Mouse (Mus musculus) liver, adult (tissue): ENCODE measurements at regions not wholly inside any gene's neighbourhood (a gene's known extent, or its start where the extent isn't known, plus 50 kb on each side); places are given as distances from the start of the nearest gene placed in this dataset.

Experiments
- GATA4 ChIP-seq: IDR thresholded peaks from 2 replicates; pipeline ENCODE4 v1.6.1; 2014; ENCODE audit warnings: mild to moderate bottlenecking, low read length; ENCODE audit not compliant: insufficient replicate concordance

DNA sequence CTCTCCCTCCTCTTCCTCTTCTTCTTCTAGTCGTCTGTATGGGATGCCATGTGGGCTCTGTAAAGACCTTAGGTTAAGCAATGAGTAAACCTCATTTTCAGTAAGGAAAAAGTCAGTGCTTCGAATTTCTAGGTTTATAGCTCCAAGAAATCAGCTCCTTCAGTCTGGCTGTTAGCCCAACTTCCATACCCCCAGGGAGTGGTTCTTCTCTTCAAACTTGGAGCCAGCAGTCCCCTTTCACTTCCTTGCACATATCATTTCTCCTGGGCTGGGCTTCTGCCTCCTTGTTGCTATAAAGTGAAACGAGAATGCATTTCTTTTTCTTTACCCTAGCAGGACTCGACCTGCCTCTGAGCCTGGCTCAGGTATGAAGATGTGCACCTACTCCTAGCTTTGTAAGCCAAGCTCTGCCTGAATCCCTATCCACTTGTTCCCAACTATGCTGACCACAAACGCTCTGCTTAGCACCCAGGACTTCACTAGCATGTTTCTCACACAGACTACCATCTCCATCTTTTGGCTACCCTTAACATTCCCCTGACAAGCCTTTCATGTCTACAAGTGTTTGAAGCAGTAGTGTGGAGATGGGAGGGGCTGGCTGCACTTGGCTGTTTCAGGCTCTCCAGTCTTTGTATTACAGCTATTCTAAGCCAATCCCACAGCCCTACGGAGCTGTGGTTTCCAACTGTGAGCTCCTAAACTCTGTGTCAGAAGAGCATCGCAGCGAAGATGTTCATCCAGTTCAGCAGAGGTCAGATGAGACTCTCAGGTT is 243.8 kb upstream of the Tprg start:
- TF ChIP-seq GATA4, result no peak

DNA sequence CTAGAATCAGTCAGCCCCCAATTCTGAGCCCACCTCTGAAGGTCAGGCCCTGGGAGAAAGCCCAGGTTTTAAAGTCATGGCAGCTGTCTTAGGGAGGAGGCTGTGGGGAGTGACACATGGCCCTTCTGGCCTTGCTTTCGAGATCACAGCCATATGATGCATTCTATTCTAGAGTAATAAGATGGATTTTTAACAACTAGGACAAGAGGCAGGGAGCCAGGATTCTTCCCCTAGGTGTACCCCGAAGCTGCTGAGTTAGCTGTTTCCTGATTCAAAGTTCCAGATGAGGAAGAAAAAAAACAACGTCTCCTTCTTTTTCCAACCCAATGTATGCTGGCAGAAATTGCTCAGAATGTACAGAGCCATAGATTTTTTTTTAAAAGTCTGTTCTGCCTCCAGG is 242.0 kb upstream of the Tprg start:
- TF ChIP-seq GATA4, result no peak

DNA sequence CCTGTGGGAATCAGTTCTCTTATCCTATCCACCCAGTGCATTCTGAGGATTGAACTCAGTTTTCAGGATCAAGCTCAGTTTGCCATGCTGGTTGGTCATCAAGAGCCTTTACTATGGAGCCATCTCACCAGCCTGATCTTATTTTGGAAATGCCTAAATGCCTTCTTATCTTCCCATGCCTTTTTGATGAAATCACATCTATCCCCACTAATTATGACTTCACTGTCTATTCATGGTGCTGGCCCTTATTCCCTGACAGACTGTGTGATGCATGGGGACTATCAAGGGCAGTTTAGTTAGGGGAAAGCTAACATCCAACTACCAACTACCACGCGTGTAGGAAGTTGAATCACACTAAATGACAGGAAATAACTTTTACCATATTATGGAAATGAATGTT is 238.9 kb upstream of the Tprg start:
- no peak for TF ChIP-seq GATA4

DNA sequence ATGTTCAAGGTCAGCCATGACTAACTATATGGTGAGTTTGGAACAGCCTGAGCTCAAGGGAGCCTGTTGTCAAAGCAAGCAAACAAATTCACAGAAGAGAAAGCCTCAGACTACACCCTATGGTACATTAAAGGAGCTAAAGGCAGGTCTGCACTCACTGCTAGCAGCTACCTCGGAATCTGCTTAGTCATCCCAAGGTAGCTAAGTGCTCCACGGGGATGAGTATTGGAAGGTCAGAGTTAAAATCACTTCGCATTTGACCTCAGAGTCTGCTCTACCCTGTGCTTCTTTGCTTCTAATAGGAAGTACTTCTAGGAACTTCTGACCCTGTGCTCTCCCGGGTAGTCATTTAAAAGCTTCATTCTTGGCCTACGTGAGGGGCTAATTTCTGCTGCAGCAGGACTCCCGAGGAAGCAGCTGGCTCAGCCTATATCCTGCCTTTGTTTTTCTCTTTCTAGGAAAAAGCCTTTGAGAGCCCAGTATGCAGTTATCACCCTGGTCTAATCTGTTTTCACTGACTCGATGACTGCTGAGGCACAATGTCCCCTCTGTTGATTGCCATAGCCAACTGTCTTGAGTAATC is 236.6 kb upstream of the Tprg start:
- TF ChIP-seq GATA4, result peak; percentile 27; the same call in 1 of the 2 replicates

DNA sequence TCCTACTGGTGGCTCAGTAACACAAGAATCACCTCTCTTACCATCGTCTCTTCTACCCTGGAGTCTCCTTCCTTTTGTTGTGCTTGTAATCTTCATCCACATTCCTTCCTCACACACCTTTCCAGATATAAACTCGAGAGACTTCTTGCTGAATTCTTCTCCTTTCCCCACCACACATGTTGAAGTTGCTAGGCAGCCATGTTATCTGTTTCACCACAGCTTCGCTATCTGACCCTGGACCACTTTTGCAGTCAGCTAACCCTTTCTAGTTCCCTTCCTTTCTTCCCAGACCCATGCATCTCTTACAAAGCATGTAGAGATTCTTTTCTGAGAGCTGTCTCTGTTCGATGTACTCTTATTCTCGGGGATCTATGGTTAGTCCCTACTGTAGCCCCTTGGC is 235.6 kb upstream of the Tprg start:
- TF ChIP-seq GATA4, result no peak

DNA sequence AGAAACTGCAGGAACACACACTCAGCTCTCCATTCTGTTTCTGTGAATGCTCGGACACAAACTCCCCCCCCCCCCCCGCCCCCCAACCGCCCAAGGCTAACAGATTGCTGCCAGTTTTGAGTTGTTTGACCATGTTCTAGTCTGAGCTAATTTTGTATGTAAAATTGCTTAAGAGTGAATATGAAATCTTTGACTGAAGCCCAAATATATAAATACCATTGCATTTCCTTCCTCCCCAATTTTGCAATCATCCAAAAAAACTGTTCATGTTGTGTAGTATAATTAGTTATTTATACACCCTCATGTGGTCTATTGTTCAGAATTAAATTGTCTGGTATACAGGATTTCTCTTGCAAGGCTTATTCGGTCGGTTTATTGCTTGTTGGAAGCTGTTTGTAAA is 234.2 kb upstream of the Tprg start:
- TF ChIP-seq GATA4, result no peak

DNA sequence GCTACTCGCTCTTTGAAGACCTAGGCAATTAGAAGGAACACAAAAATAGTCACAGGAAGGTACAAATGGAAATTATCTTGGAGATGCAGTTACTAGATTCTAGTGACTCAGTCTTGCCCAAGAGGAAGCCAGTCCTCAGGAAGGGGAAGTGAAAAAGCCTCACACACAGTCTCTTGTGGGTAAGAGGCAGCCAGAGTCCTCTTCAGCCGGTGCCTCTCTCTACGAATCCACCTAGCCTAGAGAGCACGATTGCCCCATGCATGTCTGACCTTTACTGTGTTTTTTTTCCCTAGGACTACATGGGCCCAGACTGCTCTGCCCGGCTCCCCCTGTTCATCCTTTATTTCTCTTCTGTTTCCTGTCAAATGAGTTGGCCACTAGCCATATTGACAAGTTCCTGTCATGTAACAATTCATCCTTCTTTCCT is 233.7 kb upstream of the Tprg start:
- TF ChIP-seq GATA4, result no peak

DNA sequence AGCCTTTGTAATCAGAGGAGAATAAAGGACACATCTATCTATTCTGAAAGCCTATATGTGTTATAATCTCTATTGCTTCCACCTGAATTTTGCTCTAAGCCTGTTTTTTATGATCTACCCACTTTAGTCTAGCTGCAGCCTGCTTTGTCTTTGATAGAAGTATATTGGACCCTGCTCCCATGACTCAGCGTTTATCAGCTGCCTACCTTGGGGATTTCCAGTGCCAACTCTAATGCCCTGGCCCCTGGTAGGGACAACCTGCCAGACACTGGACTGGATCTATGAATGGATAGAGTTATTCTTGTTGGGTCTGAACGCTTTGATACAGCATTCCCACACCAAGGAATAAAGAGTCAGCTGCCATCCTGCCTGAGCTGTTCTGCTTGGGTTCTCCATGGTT is 232.3 kb upstream of the Tprg start:
- no peak for TF ChIP-seq GATA4

DNA sequence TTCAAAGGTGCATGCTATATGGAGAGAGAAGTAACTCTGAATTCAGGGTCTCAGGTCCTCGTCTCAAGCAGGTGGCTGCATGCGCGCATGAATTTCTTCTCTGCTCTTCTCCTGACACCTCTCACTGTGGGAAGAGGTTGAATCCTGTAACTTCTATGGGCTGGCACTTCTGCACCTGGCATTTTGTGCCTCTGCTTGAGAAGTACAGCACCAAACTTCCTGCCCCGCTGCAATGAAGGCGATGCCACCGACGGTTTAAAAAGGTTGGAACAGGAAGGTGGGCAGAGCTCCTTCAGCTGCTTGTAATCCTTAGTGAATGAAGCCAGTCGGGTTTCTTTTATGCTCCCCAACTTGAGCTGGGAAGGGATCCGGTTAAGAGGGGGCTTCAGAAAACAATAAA is 231.2 kb upstream of the Tprg start:
- no peak for TF ChIP-seq GATA4

DNA sequence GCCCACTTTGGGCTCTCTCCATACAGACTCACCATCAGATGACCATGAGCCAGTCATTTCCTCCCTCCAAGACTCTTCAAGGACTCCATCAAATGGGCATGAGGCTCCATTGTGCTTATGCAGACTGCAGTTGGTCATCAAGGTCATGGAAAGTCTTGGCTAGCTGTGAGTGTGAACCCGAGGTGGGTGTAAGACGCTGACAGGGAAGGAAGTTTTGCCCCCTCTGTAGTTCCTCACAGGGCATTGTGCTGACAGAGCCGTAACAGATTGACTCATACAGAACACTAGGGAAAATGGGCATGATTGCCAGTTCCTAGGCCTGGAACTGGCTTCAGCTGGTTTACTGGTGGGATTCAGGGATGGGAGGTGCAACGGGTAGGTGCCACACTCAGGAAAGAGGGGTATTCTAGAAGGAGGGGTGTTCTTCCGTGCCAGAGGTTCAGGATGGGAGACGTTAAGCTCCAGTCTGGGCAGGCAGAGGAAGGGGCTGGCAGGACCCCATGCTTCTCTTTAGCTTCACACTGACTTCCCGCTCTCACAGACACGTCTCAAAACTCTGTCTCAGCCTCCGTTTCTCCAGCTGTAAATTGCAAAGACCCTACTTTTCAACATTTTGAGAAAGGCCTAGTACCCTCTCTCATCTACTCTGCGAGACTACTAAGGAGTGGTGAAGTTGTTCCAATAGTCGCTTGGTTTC is 228.4 kb upstream of the Tprg start:
- TF ChIP-seq GATA4, result no peak

DNA sequence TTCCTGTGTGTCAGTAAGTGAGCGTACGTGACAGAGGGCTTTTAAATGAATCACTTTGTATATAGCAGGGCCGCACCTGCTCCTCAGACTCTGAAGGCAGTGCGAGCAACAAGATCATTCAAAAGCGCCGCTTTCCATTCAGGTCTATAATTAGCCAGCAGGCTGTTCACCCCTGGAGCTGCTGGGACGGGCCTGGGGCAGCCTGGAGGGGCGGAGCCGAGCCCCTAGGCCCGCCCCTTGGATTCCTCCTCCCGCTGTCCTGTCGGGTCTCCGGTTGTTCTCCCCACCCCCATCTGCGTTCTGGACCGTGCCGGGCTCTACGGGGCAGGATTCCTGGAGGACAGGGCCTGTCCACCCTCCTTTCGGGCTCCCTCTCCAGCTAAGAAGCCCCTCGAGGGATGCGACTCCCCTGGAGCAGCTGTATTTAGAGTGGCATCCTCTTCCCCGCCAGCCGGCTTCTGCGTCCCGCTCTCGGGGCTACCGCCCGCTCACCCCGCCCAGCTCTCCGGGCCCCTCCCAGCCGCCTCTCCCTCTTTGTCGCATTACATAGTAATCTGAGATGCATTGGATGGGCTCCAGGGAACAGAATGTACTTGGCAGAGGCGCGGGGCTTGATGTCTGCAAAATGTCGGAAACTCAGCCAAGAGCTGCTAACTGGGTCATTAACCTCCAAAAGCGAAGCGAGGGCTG is 227.7 kb upstream of the Tprg start:
- peak; percentile 82; the same call in 1 of the 2 replicates for TF ChIP-seq GATA4

DNA sequence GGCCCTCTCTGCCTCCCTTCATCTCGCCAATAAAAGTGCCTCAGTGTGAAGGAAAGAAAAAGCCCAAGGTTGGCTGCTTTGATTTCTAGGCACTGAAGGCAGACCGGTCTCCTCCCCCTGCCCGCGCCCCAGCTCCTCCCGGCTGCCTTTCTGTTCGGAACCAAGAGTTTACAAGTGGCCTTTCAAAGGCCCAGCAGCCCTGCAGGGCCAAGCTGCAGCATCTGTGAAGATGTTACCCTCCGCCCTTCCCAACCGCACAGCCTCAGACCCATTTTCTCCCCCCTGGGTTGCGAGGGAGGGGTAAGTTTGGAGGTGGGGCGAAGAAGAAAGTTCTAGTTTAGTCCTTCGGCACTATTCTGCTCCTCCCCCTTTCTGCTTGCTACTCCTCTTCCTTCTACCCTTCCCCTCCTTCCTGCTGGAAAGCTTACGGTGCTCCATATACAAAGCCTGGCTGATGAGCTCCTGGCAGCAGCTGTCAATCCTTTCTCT is 227.1 kb upstream of the Tprg start:
- no peak for TF ChIP-seq GATA4

DNA sequence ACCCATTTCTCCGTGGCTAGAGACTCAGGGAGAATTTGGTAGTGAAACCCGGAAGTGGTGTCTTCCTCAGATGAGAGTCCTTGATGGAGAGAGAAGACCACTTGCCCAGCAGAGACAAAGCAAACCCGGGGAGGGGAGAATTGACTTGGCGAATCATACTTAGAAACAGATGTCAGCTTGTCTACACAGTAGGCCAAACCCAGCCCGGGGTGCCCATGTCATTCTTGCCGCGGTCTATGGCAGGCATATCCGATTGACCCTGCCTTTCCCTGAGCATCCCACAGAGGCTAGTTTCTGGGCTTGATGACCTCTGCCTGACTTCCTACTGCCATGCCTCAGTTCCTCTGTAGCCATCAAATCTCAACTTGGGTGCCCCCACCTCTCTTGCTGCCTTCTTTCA is 226.4 kb upstream of the Tprg start:
- TF ChIP-seq GATA4, result no peak

DNA sequence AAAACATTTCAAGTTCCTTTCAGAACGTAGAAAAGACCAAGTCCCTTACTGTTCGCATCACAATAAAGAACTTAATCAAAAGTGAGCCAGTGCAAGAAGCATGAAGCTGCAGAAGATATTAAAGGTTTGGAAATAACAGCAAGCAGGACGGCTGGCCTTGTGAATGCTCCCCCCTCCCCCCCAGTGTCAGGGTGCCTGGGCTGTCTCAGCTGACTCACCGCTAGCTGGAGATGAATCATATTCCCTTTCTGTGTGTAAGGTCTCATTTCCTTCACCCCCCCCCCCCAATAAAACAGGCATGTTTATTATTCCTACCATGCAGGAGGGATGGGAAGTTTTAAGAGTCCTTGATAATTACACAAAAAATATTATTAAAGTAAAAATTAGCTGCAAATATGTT is 225.0 kb upstream of the Tprg start:
- no peak for TF ChIP-seq GATA4

DNA sequence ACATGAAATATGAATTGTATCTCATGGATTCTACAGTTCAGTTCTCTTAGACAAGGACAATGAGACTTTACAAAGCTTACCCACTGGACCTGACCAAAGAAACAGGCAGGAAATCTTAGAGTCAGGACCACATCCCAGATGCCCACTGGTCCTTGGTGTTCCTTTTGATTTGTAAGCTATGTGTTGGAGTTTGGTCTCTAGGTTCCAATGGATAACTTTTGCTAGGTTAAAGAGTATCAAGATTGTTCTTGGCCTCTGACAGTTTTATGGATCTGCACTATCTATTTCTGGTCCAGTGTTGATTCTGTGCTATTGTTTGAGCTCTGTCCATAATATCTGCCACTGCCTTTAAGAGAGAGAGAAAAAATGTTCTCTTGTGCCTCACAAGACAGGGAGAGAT is 222.6 kb upstream of the Tprg start:
- no peak for TF ChIP-seq GATA4
